Mouse (Mus musculus): ENCODE results near the gene Acsm2. TPM values are rescaled to one million over a fixed set of nuclear protein-coding genes. Genes with fewer than 3 reads are reported as not detected.

The Acsm2 gene
- polyA plus RNA-seq, 1 experiment from 2014 or later, result not detected

DNA sequence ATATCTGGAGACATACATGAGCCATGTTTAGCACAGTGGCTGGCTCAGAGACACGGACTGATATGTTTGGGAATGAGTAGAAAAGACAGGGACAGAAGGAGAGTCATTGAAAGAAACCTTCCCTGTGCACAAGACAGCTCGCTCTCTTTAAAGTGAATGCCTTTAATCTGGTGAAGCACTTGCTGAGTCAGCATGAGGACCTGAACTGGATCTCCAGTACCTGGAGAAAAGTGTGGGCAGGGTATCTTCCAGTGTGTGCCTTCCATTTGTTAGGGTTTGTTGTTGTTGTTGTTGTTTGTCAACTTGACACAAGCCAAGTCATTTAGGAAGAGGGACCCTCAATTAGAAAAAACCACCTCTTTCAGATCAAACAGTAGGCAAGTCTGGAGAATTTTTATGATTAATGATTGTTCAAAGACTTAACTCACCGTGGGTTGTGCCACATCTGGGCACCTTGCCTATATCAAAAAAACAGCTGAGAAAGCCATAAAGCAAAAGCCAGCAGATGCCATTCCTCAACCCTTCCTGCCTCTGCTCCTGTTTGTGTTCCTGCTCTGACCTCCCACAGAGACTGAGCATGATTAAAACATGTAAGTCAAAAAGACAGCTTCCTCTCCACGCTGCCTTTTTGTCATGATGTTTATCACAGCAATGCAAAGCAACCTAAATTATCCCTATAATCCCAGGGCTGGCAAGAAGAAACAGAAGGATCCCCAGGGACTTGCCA, 64.2 kb downstream of the Acsm2 start:
- H3K9ac ChIP-seq (replicated peaks; ENCODE audit: low read depth, low read length), result no peak overlapping the region
- H3K4me1 ChIP-seq (ENCODE audit: control insufficient read depth, insufficient read depth, low read length), result no peaks in the 10 kb centered on the region
- ATAC-seq (ENCODE audit: low read depth), result no peak
- H3K9me3 ChIP-seq (ENCODE audit: control insufficient read depth, low read length), result no peaks in the 10 kb centered on the region
- WGBS, result 64% methylated on average over 4 of the region's 4 CpGs
- no peaks in the 10 kb centered on the region for H3K27me3 ChIP-seq (ENCODE audit: control insufficient read depth, insufficient read depth, low read length)
- no peak overlapping the region for H3K27ac ChIP-seq (ENCODE audit: low read depth, low read length)
- no peaks in the 10 kb centered on the region for H3K36me3 ChIP-seq (ENCODE audit: control insufficient read depth, insufficient read depth, low read length)
- no peak overlapping the region for H3K4me2 ChIP-seq (ENCODE audit: low read depth, low read length)
- no peak overlapping the region for H3K4me3 ChIP-seq (ENCODE audit: low read depth, low read length)

GRCm38 (mm10) chr7:119620157-119620556, 66.0 kb downstream of the Acsm2 start:
- H3K27ac ChIP-seq (ENCODE audit: low read depth, low read length), result no peak overlapping the region
- no peak for ATAC-seq (ENCODE audit: low read depth)

GRCm38 (mm10) chr7:119638773-119639172, 84.6 kb downstream of the Acsm2 start:
- H3K4me2 ChIP-seq (ENCODE audit: low read depth, low read length), result no peak overlapping the region
- no peak for ATAC-seq (ENCODE audit: low read depth)
- no peaks in the 10 kb centered on the region for H3K4me1 ChIP-seq (ENCODE audit: control insufficient read depth, insufficient read depth, low read length)
- no peaks in the 10 kb centered on the region for H3K9me3 ChIP-seq (ENCODE audit: control insufficient read depth, low read length)
- H3K36me3 ChIP-seq (ENCODE audit: control insufficient read depth, insufficient read depth, low read length), result no peaks in the 10 kb centered on the region
- H3K4me3 ChIP-seq (ENCODE audit: low read depth, low read length), result no peak overlapping the region
- H3K27ac ChIP-seq (ENCODE audit: low read depth, low read length), result no peak overlapping the region
- no peaks in the 10 kb centered on the region for H3K27me3 ChIP-seq (ENCODE audit: control insufficient read depth, insufficient read depth, low read length)
- H3K9ac ChIP-seq (replicated peaks; ENCODE audit: low read depth, low read length), result no peak overlapping the region

More at GRCm38 (mm10) chr7:119620157-119620556, 66.0 kb downstream of the Acsm2 start:
- no peaks in the 10 kb centered on the region for H3K9me3 ChIP-seq (ENCODE audit: control insufficient read depth, low read length)
- H3K27me3 ChIP-seq (ENCODE audit: control insufficient read depth, insufficient read depth, low read length), result no peaks in the 10 kb centered on the region
- H3K36me3 ChIP-seq (ENCODE audit: control insufficient read depth, insufficient read depth, low read length), result no peaks in the 10 kb centered on the region
- no peaks in the 10 kb centered on the region for H3K4me1 ChIP-seq (ENCODE audit: control insufficient read depth, insufficient read depth, low read length)
- no peak overlapping the region for H3K4me2 ChIP-seq (ENCODE audit: low read depth, low read length)
- no peak overlapping the region for H3K4me3 ChIP-seq (ENCODE audit: low read depth, low read length)
- H3K9ac ChIP-seq (replicated peaks; ENCODE audit: low read depth, low read length), result no peak overlapping the region

GRCm38 (mm10) chr7:119642307-119642706, 88.2 kb downstream of the Acsm2 start:
- WGBS, result 82% methylated on average over 5 of the region's 5 CpGs

More at GRCm38 (mm10) chr7:119642307-119642706, 88.2 kb downstream of the Acsm2 start:
- Histone ChIP-seq H3K4me3 (ENCODE audit: low read depth, low read length) (no peak overlapping the region), H3K27ac (ENCODE audit: low read depth, low read length) (no peak overlapping the region), H3K4me2 (ENCODE audit: low read depth, low read length) (no peak overlapping the region), H3K9ac (replicated peaks; ENCODE audit: low read depth, low read length) (no peak overlapping the region), H3K36me3 (ENCODE audit: control insufficient read depth, insufficient read depth, low read length) (no peaks in the 10 kb centered on the region), H3K27me3 (ENCODE audit: control insufficient read depth, insufficient read depth, low read length) (no peaks in the 10 kb centered on the region), H3K4me1 (ENCODE audit: control insufficient read depth, insufficient read depth, low read length) (no peaks in the 10 kb centered on the region), H3K9me3 (ENCODE audit: control insufficient read depth, low read length) (no peaks in the 10 kb centered on the region)
- no peak for ATAC-seq (ENCODE audit: low read depth)

Other genes with a start within 250 kb of the Acsm2 start
- gene Gp2, start 95.1 kb upstream of the Acsm2 start, polyA plus RNA-seq (2014; fragmentation: Nextera tagmentation; extraction: Ambion mirVana), result not detected in 2 replicates
- not detected in 2 replicates for gene Umod, start 75.1 kb upstream of the Acsm2 start, polyA plus RNA-seq (2014; fragmentation: Nextera tagmentation; extraction: Ambion mirVana)
- gene Acsm5, start 34.9 kb upstream of the Acsm2 start, polyA plus RNA-seq (2014; fragmentation: Nextera tagmentation; extraction: Ambion mirVana), result 0.08 TPM in 1 of 2 replicates, not detected in the other
- gene Pdilt, start 30.9 kb upstream of the Acsm2 start, polyA plus RNA-seq (2014; fragmentation: Nextera tagmentation; extraction: Ambion mirVana), result 0.19 and 0.47 TPM in 2 replicates
- not detected in 2 replicates for gene Acsm1, start 52.7 kb downstream of the Acsm2 start, polyA plus RNA-seq (2014; fragmentation: Nextera tagmentation; extraction: Ambion mirVana)
- not detected in 2 replicates for gene Acsm4, start 135.7 kb downstream of the Acsm2 start, polyA plus RNA-seq (2014; fragmentation: Nextera tagmentation; extraction: Ambion mirVana)
- 67.8 and 79.0 TPM in 2 replicates for gene Thumpd1, start 166.5 kb downstream of the Acsm2 start, polyA plus RNA-seq (2014; fragmentation: Nextera tagmentation; extraction: Ambion mirVana)
- gene Acsm3, start 206.6 kb downstream of the Acsm2 start, polyA plus RNA-seq (2014; fragmentation: Nextera tagmentation; extraction: Ambion mirVana), result 0.16 and 0.27 TPM in 2 replicates
- 8.4 and 14.3 TPM in 2 replicates for gene Rexo5, start 239.7 kb downstream of the Acsm2 start, polyA plus RNA-seq (2014; fragmentation: Nextera tagmentation; extraction: Ambion mirVana)
- gene Eri2, start 239.7 kb downstream of the Acsm2 start, polyA plus RNA-seq (2014; fragmentation: Nextera tagmentation; extraction: Ambion mirVana), result 18.3 and 21.2 TPM in 2 replicates